Comparison of ENCODE assay signal across 17 mouse cellular contexts in genomic region chr7:111713828-111714600, GRCm38 (mm10).
DNase-seq lines count a peak whose midpoint lies in the region; ATAC-seq and TF ChIP-seq lines count a peak whose summit lies in the region.
"Had no signal": no experiment of that assay in that cellular context is flagged by ENCODE, and none has a peak within 500 bp of the region (broad histone marks: within the 10 kb centered on the region; RNA-seq: fewer than 3 reads in every experiment).

No protein-coding gene starts in this region.

- DNase-seq in heart, adult 8-10 months (ENCODE audit: low spot score) = peak; percentile 69
- no peak for DNase-seq in heart, postnatal 10 days
- peak; percentile 45 for DNase-seq in brain, adult 2 months (ENCODE audit: low read depth, low spot score)
- peak; percentile 17 for DNase-seq in heart, postnatal 4 days
- DNase-seq in liver, postnatal 0 days = no peak
- DNase-seq in right cerebral cortex, adult 2 months (ENCODE audit: low spot score in 2 of 2) = no peak
- DNase-seq in thymus, adult 2 months = no peak
- DNase-seq: cerebellum, adult 11-12 months; gastrocnemius, postnatal 36 days; layer of hippocampus, adult 9-11 months; right cerebral cortex, postnatal 4 days had no signal

- no peak overlapping the region for H3K27ac ChIP-seq in liver, postnatal 0 days (ENCODE audit: low read depth)
- H3K27ac ChIP-seq in thymus, adult 2 months (ENCODE audit: control insufficient read depth, insufficient read depth, low read length) = no peak overlapping the region
- H3K27ac ChIP-seq in intestine, postnatal 0 days (ENCODE audit: low read depth, low read length) = no peak overlapping the region
- H3K27ac ChIP-seq: limb, embryonic 12.5 days; midbrain, embryonic 10.5 days had no signal

- H3K4me2 ChIP-seq in liver, postnatal 0 days (ENCODE audit: low read depth, low read length) = no peak overlapping the region
- no peak overlapping the region for H3K4me2 ChIP-seq in intestine, postnatal 0 days (replicated peaks; ENCODE audit: low read depth)
- H3K4me2 ChIP-seq: limb, embryonic 12.5 days had no signal

- no peaks in the 10 kb centered on the region for H3K36me3 ChIP-seq in liver, postnatal 0 days (replicated peaks; ENCODE audit: insufficient read depth, low read length)
- no peaks in the 10 kb centered on the region for H3K36me3 ChIP-seq in thymus, adult 2 months (ENCODE audit: control insufficient read depth, insufficient read depth, low read length)
- H3K36me3 ChIP-seq in intestine, postnatal 0 days (ENCODE audit: control insufficient read depth, insufficient read depth) = no peaks in the 10 kb centered on the region
- H3K36me3 ChIP-seq: G1E; limb, embryonic 12.5 days; midbrain, embryonic 10.5 days had no signal

- intact Hi-C loops in heart, postnatal 10 days (cut with DNase I) = loop anchor here (5.0 kb wide), 1 partner anchor 63 kb away; the partner anchor contains the start of gene Galnt18

- no peak for TF ChIP-seq CTCF in liver, postnatal 0 days (IDR thresholded peaks at IDR 0.05; ENCODE audit: low read depth)
- TF ChIP-seq CTCF in thymus, adult 2 months (IDR thresholded peaks at IDR 0.05; ENCODE audit: borderline replicate concordance, control insufficient read depth, extremely low read depth, insufficient read depth, low read length, poor library complexity) = no peak
- no peak for TF ChIP-seq CTCF in intestine, postnatal 0 days (IDR thresholded peaks at IDR 0.05; ENCODE audit: low read depth)

- no peak for ATAC-seq in liver, postnatal 0 days
- no peak for ATAC-seq in intestine, postnatal 0 days
- ATAC-seq: forebrain, embryonic 16.5 days had no signal

- no peak for TF ChIP-seq POLR2A in thymus, adult 2 months (IDR thresholded peaks at IDR 0.05; ENCODE audit: control insufficient read depth, extremely low read depth, insufficient read depth, low read length, poor library complexity)

- 62% methylated on average over 3 of the region's 3 CpGs for WGBS in liver, postnatal 0 days (ENCODE audit: insufficient replicate concordance)
- WGBS in thymus, adult 2 months = 87% methylated on average over 3 of the region's 3 CpGs
- WGBS in intestine, postnatal 0 days = 58% methylated on average over 3 of the region's 3 CpGs

- no peaks in the 10 kb centered on the region for H3K27me3 ChIP-seq in liver, postnatal 0 days (ENCODE audit: insufficient read depth, low read length)
- no peaks in the 10 kb centered on the region for H3K27me3 ChIP-seq in thymus, adult 2 months (ENCODE audit: control insufficient read depth, insufficient read depth, low read length)
- no peaks in the 10 kb centered on the region for H3K27me3 ChIP-seq in intestine, postnatal 0 days (replicated peaks; ENCODE audit: control insufficient read depth, insufficient read depth, low read length)
- H3K27me3 ChIP-seq: limb, embryonic 12.5 days had no signal

- no peaks in the 10 kb centered on the region; the same call in 1 of the 2 replicates for H3K4me1 ChIP-seq in liver, postnatal 0 days (ENCODE audit: insufficient read depth)
- no peaks in the 10 kb centered on the region for H3K4me1 ChIP-seq in thymus, adult 2 months (replicated peaks; ENCODE audit: control insufficient read depth, insufficient read depth, low read length)
- H3K4me1 ChIP-seq in intestine, postnatal 0 days (replicated peaks; ENCODE audit: control insufficient read depth, insufficient read depth, low read length) = no peaks in the 10 kb centered on the region
- H3K4me1 ChIP-seq: limb, embryonic 12.5 days; midbrain, embryonic 10.5 days had no signal

- H3K9ac ChIP-seq in liver, postnatal 0 days (replicated peaks) = no peak overlapping the region
- no peak overlapping the region for H3K9ac ChIP-seq in intestine, postnatal 0 days (ENCODE audit: low read depth, low read length)
- H3K9ac ChIP-seq: limb, embryonic 12.5 days had no signal

- TF ChIP-seq EP300 in liver, postnatal 0 days (IDR thresholded peaks at IDR 0.05; ENCODE audit: low read depth) = 0 out of 2 replicates have a peak, but pooled peaks have one; percentile 32

- H3K9me3 ChIP-seq in liver, postnatal 0 days (ENCODE audit: low read length) = no peaks in the 10 kb centered on the region
- no peaks in the 10 kb centered on the region for H3K9me3 ChIP-seq in intestine, postnatal 0 days (ENCODE audit: control insufficient read depth)
- H3K9me3 ChIP-seq: limb, embryonic 12.5 days; midbrain, embryonic 10.5 days had no signal

- H3K4me3 ChIP-seq in liver, postnatal 0 days (ENCODE audit: low read depth, low read length) = no peak overlapping the region
- no peak overlapping the region for H3K4me3 ChIP-seq in thymus, adult 2 months (ENCODE audit: control insufficient read depth, insufficient read depth, low read length)
- H3K4me3 ChIP-seq in intestine, postnatal 0 days (ENCODE audit: low read depth, low read length) = no peak overlapping the region
- H3K4me3 ChIP-seq: limb, embryonic 12.5 days; midbrain, embryonic 10.5 days; myocyte had no signal

Comparison
In these comparisons a context has a peak if more than half of its experiments do, and no peak if none do; other contexts are left out.
1. DNase-seq: peak in heart, adult 8-10 months (single experiment), brain, adult 2 months (single experiment) and heart, postnatal 4 days (single experiment); none in heart, postnatal 10 days (0 of 2), liver, postnatal 0 days (single experiment), right cerebral cortex, adult 2 months (0 of 2) and thymus, adult 2 months (single experiment).